Mouse (Mus musculus): ENCODE results near the gene Ssh1. TPM values are rescaled to one million over a fixed set of nuclear protein-coding genes. Genes with fewer than 3 reads are reported as not detected.

The Ssh1 gene
- polyA plus RNA-seq, 1 experiment from 2014 or later = 5.3 TPM

DNA sequence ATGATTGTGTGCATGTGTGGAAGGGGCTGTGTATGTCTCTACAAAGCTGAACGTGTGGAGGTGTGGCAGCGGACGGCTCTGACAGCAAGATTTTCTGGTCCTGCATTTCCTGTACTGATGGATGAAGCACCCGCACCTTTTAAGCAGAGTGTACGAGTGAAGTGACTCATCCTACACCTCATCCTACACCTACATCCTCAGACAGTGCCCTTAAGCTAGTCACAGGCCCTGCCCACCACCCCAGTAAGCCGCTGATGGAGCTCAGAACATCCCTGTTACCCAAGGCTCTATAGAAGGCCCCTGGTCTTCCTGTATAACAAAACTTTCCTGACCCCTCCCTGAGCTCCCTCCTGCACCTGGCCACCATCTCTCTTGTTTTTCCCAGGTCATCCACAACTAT lies 30.7 kb upstream of the Ssh1 start:
- H3K9me3 ChIP-seq (ENCODE audit: control insufficient read depth, low read length) = no peaks in the 10 kb centered on the region
- 49% methylated on average over 6 of the region's 6 CpGs for WGBS
- ATAC-seq (ENCODE audit: low FRiP score, low TSS enrichment) = no peak
- H3K9ac ChIP-seq (ENCODE audit: low read length) = no peak overlapping the region
- H3K4me1 ChIP-seq (replicated peaks; ENCODE audit: control insufficient read depth, insufficient read depth) = no peaks in the 10 kb centered on the region
- no peak overlapping the region for H3K4me2 ChIP-seq (replicated peaks; ENCODE audit: low read depth)
- H3K4me3 ChIP-seq (ENCODE audit: low read depth, low read length) = no peak overlapping the region
- TF ChIP-seq CTCF (IDR thresholded peaks at IDR 0.05; ENCODE audit: low read depth) (no peak), EP300 (optimal IDR thresholded peaks at IDR 0.05) (no peak)
- no peaks in the 10 kb centered on the region for H3K36me3 ChIP-seq (ENCODE audit: control insufficient read depth, insufficient read depth, low read length)
- DNase-seq (ENCODE audit: low spot score) = no peak
- no peak overlapping the region for H3K27ac ChIP-seq (replicated peaks)
- H3K27me3 ChIP-seq (ENCODE audit: control insufficient read depth, insufficient read depth, low read length) = no peaks in the 10 kb centered on the region

DNA sequence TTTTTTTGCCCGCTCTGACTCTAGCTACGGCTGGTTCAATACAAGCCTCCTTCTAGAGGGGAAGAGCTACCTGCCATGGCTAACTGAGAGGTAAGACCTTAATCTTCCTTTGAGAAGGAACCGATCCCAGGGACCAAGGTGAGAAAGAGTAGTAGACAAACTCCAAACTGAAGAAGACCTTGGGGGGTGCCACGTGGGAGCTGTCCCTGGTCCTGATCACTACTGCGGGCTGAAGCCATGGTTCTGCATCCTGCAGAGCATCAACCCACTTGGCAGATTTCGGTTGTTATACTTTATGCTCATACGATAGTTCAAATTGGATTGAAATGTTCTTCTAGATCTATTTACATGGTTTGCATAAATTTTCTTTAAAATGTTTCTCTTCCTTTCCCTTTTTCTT lies 21.4 kb upstream of the Ssh1 start:
- DNase-seq (ENCODE audit: low spot score) (no peak), ATAC-seq (ENCODE audit: low FRiP score, low TSS enrichment) (no peak)
- no peak overlapping the region for H3K4me2 ChIP-seq (replicated peaks; ENCODE audit: low read depth)
- no peaks in the 10 kb centered on the region for H3K9me3 ChIP-seq (ENCODE audit: control insufficient read depth, low read length)
- H3K9ac ChIP-seq (ENCODE audit: low read length) = no peak overlapping the region
- no peaks in the 10 kb centered on the region for H3K4me1 ChIP-seq (replicated peaks; ENCODE audit: control insufficient read depth, insufficient read depth)
- H3K27me3 ChIP-seq (ENCODE audit: control insufficient read depth, insufficient read depth, low read length) = no peaks in the 10 kb centered on the region
- no peak overlapping the region for H3K27ac ChIP-seq (replicated peaks)
- no peak overlapping the region for H3K4me3 ChIP-seq (ENCODE audit: low read depth, low read length)
- 64% methylated on average over 7 of the region's 7 CpGs for WGBS
- TF ChIP-seq EP300 (optimal IDR thresholded peaks at IDR 0.05) (no peak), CTCF (IDR thresholded peaks at IDR 0.05; ENCODE audit: low read depth) (no peak)
- H3K36me3 ChIP-seq (ENCODE audit: control insufficient read depth, insufficient read depth, low read length) = no peaks in the 10 kb centered on the region

DNA sequence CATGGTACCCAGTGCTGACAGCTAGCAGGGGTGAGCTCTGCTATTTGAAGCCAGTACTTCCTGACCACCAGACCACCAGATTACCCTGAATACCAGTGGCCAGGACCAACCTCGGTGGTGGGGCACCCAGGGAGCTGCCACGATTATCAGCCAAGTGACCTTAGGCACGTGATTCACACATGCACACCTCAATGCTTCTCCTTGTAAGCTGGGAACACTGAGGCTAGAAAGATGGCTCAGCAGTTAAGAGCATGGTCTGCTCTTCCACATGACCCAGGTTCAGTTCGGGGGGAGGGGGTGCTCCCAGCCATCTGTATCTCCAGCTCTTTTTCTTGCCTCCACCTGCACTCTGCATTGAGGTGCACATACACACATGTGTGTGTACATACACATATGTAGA lies 15.4 kb upstream of the Ssh1 start:
- TF ChIP-seq CTCF (IDR thresholded peaks at IDR 0.05; ENCODE audit: low read depth) (no peak), EP300 (optimal IDR thresholded peaks at IDR 0.05) (no peak)
- 58% methylated on average over 4 of the region's 4 CpGs for WGBS

DNA sequence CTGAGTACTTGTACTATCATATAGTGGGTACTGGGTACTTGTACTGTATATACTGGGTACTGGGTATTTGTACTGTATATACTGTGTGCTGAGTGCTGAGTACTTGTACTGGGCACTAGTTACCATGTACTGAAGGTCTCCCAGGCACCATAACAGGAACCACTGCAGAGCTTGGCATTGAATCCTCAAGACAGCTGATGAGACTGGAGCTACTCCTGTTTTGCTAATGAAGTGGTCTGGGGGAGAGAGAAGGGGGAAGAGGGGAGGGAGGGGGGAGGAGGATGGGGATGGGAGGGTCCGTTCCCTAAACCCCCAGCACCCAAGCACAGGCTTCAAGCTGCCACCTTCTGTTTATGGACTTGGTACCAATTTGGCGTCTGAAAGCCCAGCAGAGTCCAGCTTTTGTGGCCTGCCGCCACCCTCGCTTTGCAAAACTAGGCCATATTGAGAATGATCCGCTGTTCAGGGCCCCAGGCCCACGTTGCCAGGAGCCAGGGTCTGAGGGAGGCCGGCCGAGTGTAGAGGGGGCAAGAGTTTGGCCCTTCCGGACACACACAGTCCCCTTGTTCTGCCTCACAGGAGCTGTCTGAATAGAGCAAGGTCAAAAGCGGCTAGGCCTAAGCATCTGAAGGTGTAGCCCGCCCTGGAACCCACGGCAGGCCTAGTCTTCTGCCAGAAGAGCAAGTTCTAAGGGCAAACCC lies 14.2 kb upstream of the Ssh1 start:
- no peaks in the 10 kb centered on the region for H3K36me3 ChIP-seq (ENCODE audit: control insufficient read depth, insufficient read depth, low read length)
- DNase-seq (ENCODE audit: low spot score) (no peak), ATAC-seq (ENCODE audit: low FRiP score, low TSS enrichment) (no peak)
- no peaks in the 10 kb centered on the region for H3K27me3 ChIP-seq (ENCODE audit: control insufficient read depth, insufficient read depth, low read length)
- 83% methylated on average over 12 of the region's 12 CpGs for WGBS
- no peak for TF ChIP-seq EP300 (optimal IDR thresholded peaks at IDR 0.05)
- TF ChIP-seq CTCF (IDR thresholded peaks at IDR 0.05; ENCODE audit: low read depth) = no peak
- H3K4me1 ChIP-seq (replicated peaks; ENCODE audit: control insufficient read depth, insufficient read depth) = no peaks in the 10 kb centered on the region
- H3K9ac ChIP-seq (ENCODE audit: low read length) = no peak overlapping the region
- no peaks in the 10 kb centered on the region for H3K9me3 ChIP-seq (ENCODE audit: control insufficient read depth, low read length)
- no peak overlapping the region for H3K4me3 ChIP-seq (ENCODE audit: low read depth, low read length)
- H3K27ac ChIP-seq (replicated peaks) = no peak overlapping the region
- no peak overlapping the region for H3K4me2 ChIP-seq (replicated peaks; ENCODE audit: low read depth)

More for the DNA sequence above, 15.4 kb upstream of the Ssh1 start:
- H3K27me3 ChIP-seq (ENCODE audit: control insufficient read depth, insufficient read depth, low read length) = no peaks in the 10 kb centered on the region
- no peaks in the 10 kb centered on the region for H3K36me3 ChIP-seq (ENCODE audit: control insufficient read depth, insufficient read depth, low read length)
- H3K4me1 ChIP-seq (replicated peaks; ENCODE audit: control insufficient read depth, insufficient read depth) = no peaks in the 10 kb centered on the region
- DNase-seq (ENCODE audit: low spot score) (no peak), ATAC-seq (ENCODE audit: low FRiP score, low TSS enrichment) (no peak)
- H3K27ac ChIP-seq (replicated peaks) = no peak overlapping the region
- no peaks in the 10 kb centered on the region for H3K9me3 ChIP-seq (ENCODE audit: control insufficient read depth, low read length)
- H3K9ac ChIP-seq (ENCODE audit: low read length) = no peak overlapping the region
- no peak overlapping the region for H3K4me3 ChIP-seq (ENCODE audit: low read depth, low read length)
- no peak overlapping the region for H3K4me2 ChIP-seq (replicated peaks; ENCODE audit: low read depth)

DNA sequence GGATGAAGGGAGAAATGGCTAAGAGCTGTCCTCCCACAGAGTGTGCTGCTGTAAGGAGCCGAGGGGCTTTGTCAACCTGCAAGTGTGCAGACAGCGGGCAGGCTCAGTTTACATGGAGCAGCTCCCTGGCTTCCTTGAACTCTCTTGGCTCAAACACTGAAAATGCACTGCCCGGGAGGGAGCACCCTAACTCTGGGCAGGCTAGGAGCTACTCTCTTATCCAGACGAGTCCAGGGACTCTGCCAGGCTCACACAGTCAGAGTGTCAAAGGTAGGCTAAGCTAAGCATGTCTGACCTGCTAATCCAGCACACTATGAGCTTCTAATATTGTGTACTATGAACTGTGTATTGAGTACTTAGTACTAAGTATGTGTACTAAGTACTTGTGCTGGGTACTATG lies 13.3 kb upstream of the Ssh1 start:
- WGBS = 65% methylated on average over 4 of the region's 4 CpGs
- Histone ChIP-seq H3K4me1 (replicated peaks; ENCODE audit: control insufficient read depth, insufficient read depth) (no peaks in the 10 kb centered on the region), H3K4me3 (ENCODE audit: low read depth, low read length) (no peak overlapping the region), H3K36me3 (ENCODE audit: control insufficient read depth, insufficient read depth, low read length) (no peaks in the 10 kb centered on the region), H3K27ac (replicated peaks) (no peak overlapping the region), H3K4me2 (replicated peaks; ENCODE audit: low read depth) (no peak overlapping the region), H3K27me3 (ENCODE audit: control insufficient read depth, insufficient read depth, low read length) (no peaks in the 10 kb centered on the region), H3K9ac (ENCODE audit: low read length) (no peak overlapping the region), H3K9me3 (ENCODE audit: control insufficient read depth, low read length) (no peaks in the 10 kb centered on the region)
- TF ChIP-seq EP300 (optimal IDR thresholded peaks at IDR 0.05) = no peak
- ATAC-seq (ENCODE audit: low FRiP score, low TSS enrichment) (no peak), DNase-seq (ENCODE audit: low spot score) (no peak)

DNA sequence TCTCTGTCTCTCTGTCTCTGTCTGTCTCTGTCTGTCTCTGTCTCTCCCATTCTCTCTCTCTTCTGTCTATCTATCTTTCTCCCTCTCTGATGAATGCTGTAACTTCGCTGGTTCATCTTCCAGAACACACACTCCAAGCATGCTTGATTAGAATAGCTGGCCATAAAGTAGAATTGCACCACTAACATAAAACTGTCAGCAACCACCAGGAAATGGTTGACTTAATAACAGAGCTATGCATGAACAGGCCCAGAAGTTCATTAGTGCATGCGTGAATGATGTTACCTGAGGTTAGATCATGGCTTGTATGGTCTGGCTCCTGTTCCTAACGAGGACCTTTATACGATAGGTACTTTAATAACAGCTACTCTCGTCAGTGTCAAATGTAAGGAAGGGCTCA lies 11.4 kb upstream of the Ssh1 start:
- H3K4me2 ChIP-seq (replicated peaks; ENCODE audit: low read depth) = no peak overlapping the region
- ATAC-seq (ENCODE audit: low FRiP score, low TSS enrichment) (no peak), DNase-seq (ENCODE audit: low spot score) (no peak)
- no peaks in the 10 kb centered on the region for H3K36me3 ChIP-seq (ENCODE audit: control insufficient read depth, insufficient read depth, low read length)
- 86% methylated on average over 5 of the region's 5 CpGs for WGBS
- H3K9me3 ChIP-seq (ENCODE audit: control insufficient read depth, low read length) = no peaks in the 10 kb centered on the region
- no peaks in the 10 kb centered on the region for H3K4me1 ChIP-seq (replicated peaks; ENCODE audit: control insufficient read depth, insufficient read depth)
- no peak overlapping the region for H3K27ac ChIP-seq (replicated peaks)
- no peak overlapping the region for H3K9ac ChIP-seq (ENCODE audit: low read length)
- no peak for TF ChIP-seq CTCF (IDR thresholded peaks at IDR 0.05; ENCODE audit: low read depth)
- TF ChIP-seq EP300 (optimal IDR thresholded peaks at IDR 0.05) = no peak
- no peaks in the 10 kb centered on the region for H3K27me3 ChIP-seq (ENCODE audit: control insufficient read depth, insufficient read depth, low read length)
- no peak overlapping the region for H3K4me3 ChIP-seq (ENCODE audit: low read depth, low read length)

Data from stomach, postnatal 0 days (tissue).